In genomic region chr8:124608239-124608971, GRCm38 (mm10) we compare ENCODE assay signal across 10 mouse cellular contexts. TPM values are rescaled to one million over a fixed set of nuclear protein-coding genes. Genes with fewer than 3 reads are reported as not detected.
A peak's percentile ranks its signal among the peaks of the same experiment; 100 is the strongest.
DNase-seq lines count a peak whose midpoint lies in the region; ATAC-seq lines count a peak whose summit lies in the region.
"Had no signal": no experiment of that assay in that cellular context is flagged by ENCODE, and none has a peak within 500 bp of the region (broad histone marks: within the 10 kb centered on the region; RNA-seq: fewer than 3 reads in every experiment).

No protein-coding gene starts in this region.

- no peak overlapping the region for H3K4me2 ChIP-seq in heart, embryonic 11.5 days
- no peak overlapping the region for H3K4me2 ChIP-seq in neural tube, embryonic 11.5 days (ENCODE audit: low read depth)
- H3K4me2 ChIP-seq in forebrain, embryonic 16.5 days (ENCODE audit: low read length) = no peak overlapping the region
- H3K4me2 ChIP-seq: embryonic facial prominence, embryonic 13.5 days had no signal

- 0 out of 2 replicates have a peak, but pooled peaks cover 8% of the 10 kb centered on the region for H3K27me3 ChIP-seq in heart, embryonic 11.5 days (ENCODE audit: control insufficient read depth, insufficient read depth, low read length)
- no peaks in the 10 kb centered on the region for H3K27me3 ChIP-seq in neural tube, embryonic 11.5 days (ENCODE audit: control insufficient read depth, insufficient read depth, low read length)
- H3K27me3 ChIP-seq in forebrain, embryonic 16.5 days (replicated peaks; ENCODE audit: control insufficient read depth, insufficient read depth, low read length) = no peaks in the 10 kb centered on the region

- H3K4me3 ChIP-seq in heart, embryonic 11.5 days (ENCODE audit: low read depth, low read length) = no peak overlapping the region
- H3K4me3 ChIP-seq in neural tube, embryonic 11.5 days (ENCODE audit: low read depth, low read length) = no peak overlapping the region
- H3K4me3 ChIP-seq in forebrain, embryonic 16.5 days (replicated peaks; ENCODE audit: low read length) = no peak overlapping the region
- H3K4me3 ChIP-seq: embryonic facial prominence, embryonic 13.5 days had no signal

- WGBS in heart, embryonic 11.5 days (ENCODE audit: insufficient replicate concordance) = 68% methylated on average over 13 of the region's 13 CpGs
- 75% methylated on average over 13 of the region's 13 CpGs for WGBS in neural tube, embryonic 11.5 days
- WGBS in forebrain, embryonic 16.5 days = 75% methylated on average over 13 of the region's 13 CpGs

- H3K9me3 ChIP-seq in heart, embryonic 11.5 days (replicated peaks; ENCODE audit: control insufficient read depth, low read length) = no peaks in the 10 kb centered on the region
- no peaks in the 10 kb centered on the region for H3K9me3 ChIP-seq in neural tube, embryonic 11.5 days (ENCODE audit: control insufficient read depth, low read length)
- no peaks in the 10 kb centered on the region for H3K9me3 ChIP-seq in forebrain, embryonic 16.5 days (ENCODE audit: control insufficient read depth, low read length)
- H3K9me3 ChIP-seq: embryonic facial prominence, embryonic 13.5 days had no signal

- intact Hi-C loops in heart, postnatal 14 days (cut with DNase I) = no loop called here

- no peak for ATAC-seq in heart, embryonic 11.5 days (replicated peaks; ENCODE audit: insufficient number of reproducible peaks, low FRiP score, low TSS enrichment)
- no peak for ATAC-seq in neural tube, embryonic 11.5 days (ENCODE audit: insufficient read depth, low FRiP score, low TSS enrichment)
- ATAC-seq in common myeloid progenitor, adult 5-6 weeks (replicated peaks; ENCODE audit: low read depth, poor library complexity, severe bottlenecking) = peak; percentile 71; the same call in 1 of the 2 replicates
- ATAC-seq in forebrain, embryonic 16.5 days = no peak

- no peak overlapping the region for H3K27ac ChIP-seq in heart, embryonic 11.5 days (ENCODE audit: low read depth, low read length)
- no peak overlapping the region for H3K27ac ChIP-seq in neural tube, embryonic 11.5 days (ENCODE audit: low read depth, low read length)
- no peak overlapping the region for H3K27ac ChIP-seq in forebrain, embryonic 16.5 days (ENCODE audit: low read length)
- H3K27ac ChIP-seq: embryonic facial prominence, embryonic 13.5 days had no signal

- H3K9ac ChIP-seq in heart, embryonic 11.5 days (ENCODE audit: low read depth, low read length) = no peak overlapping the region
- no peak overlapping the region for H3K9ac ChIP-seq in neural tube, embryonic 11.5 days (ENCODE audit: low read length)
- no peak overlapping the region for H3K9ac ChIP-seq in forebrain, embryonic 16.5 days (replicated peaks; ENCODE audit: low read depth, low read length)
- H3K9ac ChIP-seq: embryonic facial prominence, embryonic 13.5 days had no signal

- H3K4me1 ChIP-seq in heart, embryonic 11.5 days (ENCODE audit: control insufficient read depth, insufficient read depth, low read length) = no peaks in the 10 kb centered on the region
- no peaks in the 10 kb centered on the region for H3K4me1 ChIP-seq in neural tube, embryonic 11.5 days (ENCODE audit: control insufficient read depth, insufficient read depth, low read length)
- no peaks in the 10 kb centered on the region for H3K4me1 ChIP-seq in forebrain, embryonic 16.5 days (replicated peaks; ENCODE audit: control insufficient read depth, insufficient read depth, low read length)
- H3K4me1 ChIP-seq: embryonic facial prominence, embryonic 13.5 days had no signal

- peak; percentile 33 to 39 for DNase-seq in heart, postnatal 14 days
- DNase-seq in neural tube, embryonic 11.5 days (ENCODE audit: low spot score) = peak; percentile 34
- no peak for DNase-seq in neural tube, embryonic 10.5 days (ENCODE audit: extremely low spot score, low spot score)
- DNase-seq in thymus, postnatal 0 days (ENCODE audit: low spot score) = peak; percentile 34
- no peak for DNase-seq in Muller cell, postnatal 12 days (ENCODE audit: inconsistent ontology term)

- no peaks in the 10 kb centered on the region for H3K36me3 ChIP-seq in heart, embryonic 11.5 days (ENCODE audit: control insufficient read depth, insufficient read depth, low read length)
- no peaks in the 10 kb centered on the region for H3K36me3 ChIP-seq in neural tube, embryonic 11.5 days (ENCODE audit: control insufficient read depth, insufficient read depth, low read length)
- H3K36me3 ChIP-seq in forebrain, embryonic 16.5 days (ENCODE audit: control insufficient read depth, insufficient read depth) = no peaks in the 10 kb centered on the region
- H3K36me3 ChIP-seq: embryonic facial prominence, embryonic 13.5 days had no signal

RNA-seq across cellular contexts. Expression of gene Capn9, which starts 32.5 kb away (rescaled TPM):
- under 1 TPM in 1 of 2 experiments, not detected in 1; 0.10 TPM for total RNA-seq in heart, postnatal 14 days (2021)
- not detected in 2 replicates for polyA plus RNA-seq in heart, embryonic 11.5 days (2014; fragmentation: Nextera tagmentation; extraction: Ambion mirVana)
- polyA plus RNA-seq in neural tube, embryonic 11.5 days (2014; fragmentation: Nextera tagmentation; extraction: Ambion mirVana) = 0.09 TPM in 1 of 2 replicates, not detected in the other
- total RNA-seq in common myeloid progenitor, adult 5-6 weeks (2017) = not detected in 2 replicates
- polyA plus RNA-seq in thymus, postnatal 0 days (2015; fragmentation: Nextera tagmentation; extraction: Ambion mirVana) = 0.14 and 0.37 TPM in 2 replicates
- polyA plus RNA-seq in forebrain, embryonic 16.5 days (2015; fragmentation: Nextera tagmentation; extraction: Ambion mirVana) = 0.14 and 0.20 TPM in 2 replicates
- polyA plus RNA-seq: limb, embryonic 11.5 days had no signal

RNA-seq across cellular contexts. Expression of gene Agt, which starts 38.9 kb away (rescaled TPM):
- 10 to 100 TPM; 13.4 to 13.5 TPM for total RNA-seq in heart, postnatal 14 days (2021)
- 0.49 and 0.59 TPM in 2 replicates for polyA plus RNA-seq in heart, embryonic 11.5 days (2014; fragmentation: Nextera tagmentation; extraction: Ambion mirVana)
- 0.12 TPM in 1 of 2 replicates, not detected in the other for polyA plus RNA-seq in neural tube, embryonic 11.5 days (2014; fragmentation: Nextera tagmentation; extraction: Ambion mirVana)
- total RNA-seq in common myeloid progenitor, adult 5-6 weeks (2017) = 0.27 TPM in 1 of 2 replicates, not detected in the other
- 2.1 and 2.7 TPM in 2 replicates for polyA plus RNA-seq in thymus, postnatal 0 days (2015; fragmentation: Nextera tagmentation; extraction: Ambion mirVana)
- 0.18 and 0.37 TPM in 2 replicates for polyA plus RNA-seq in forebrain, embryonic 16.5 days (2015; fragmentation: Nextera tagmentation; extraction: Ambion mirVana)
- polyA plus RNA-seq: limb, embryonic 11.5 days had no signal

RNA-seq across cellular contexts. Expression of gene 2310022B05Rik, which starts 54.8 kb away (rescaled TPM):
- total RNA-seq in heart, postnatal 14 days (2021) = 100 to 1,000 TPM in 1 of 2 experiments, 10 to 100 TPM in 1; 85.6 to 103 TPM
- 38.4 and 42.9 TPM in 2 replicates for polyA plus RNA-seq in heart, embryonic 11.5 days (2014; fragmentation: Nextera tagmentation; extraction: Ambion mirVana)
- 33.0 and 34.3 TPM in 2 replicates for polyA plus RNA-seq in neural tube, embryonic 11.5 days (2014; fragmentation: Nextera tagmentation; extraction: Ambion mirVana)
- 3.3 and 5.4 TPM in 2 replicates for total RNA-seq in common myeloid progenitor, adult 5-6 weeks (2017)
- polyA plus RNA-seq in thymus, postnatal 0 days (2015; fragmentation: Nextera tagmentation; extraction: Ambion mirVana) = 6.7 and 6.9 TPM in 2 replicates
- polyA plus RNA-seq in forebrain, embryonic 16.5 days (2015; fragmentation: Nextera tagmentation; extraction: Ambion mirVana) = 26.0 and 29.4 TPM in 2 replicates

Comparison
In these comparisons a context has a peak if more than half of its experiments do, and no peak if none do; other contexts are left out.
1. DNase-seq: peak in heart, postnatal 14 days (2 of 2), neural tube, embryonic 11.5 days (single experiment) and thymus, postnatal 0 days (single experiment); none in neural tube, embryonic 10.5 days (single experiment) and Muller cell, postnatal 12 days (single experiment).